Mouse (Mus musculus) forebrain, embryonic 10.5 days (tissue): ENCODE measurements at regions not wholly inside any gene's neighbourhood (a gene's known extent, or its start where the extent isn't known, plus 50 kb on each side); places are given as distances from the start of the nearest gene placed in this dataset.

ENCODE experiments used
- DNase-seq: peaks from one replicate; pipeline ENCODE4 v3.0.0-alpha.2; 2017; ENCODE audit warnings: low spot score; ENCODE audit errors: extremely low spot score
- H3K27ac ChIP-seq: fragments of 300-500 bp; sonication (generic); 2 replicates; pipeline ENCODE4 v1.5.1; 2016; ENCODE audit warnings: mild to moderate bottlenecking
- H3K27me3 ChIP-seq: fragments of 300-500 bp; sonication (generic); 2 replicates; pipeline ENCODE4 v1.6.1; 2016; ENCODE audit warnings: mild to moderate bottlenecking; ENCODE audit not compliant: poor library complexity, severe bottlenecking
- H3K36me3 ChIP-seq: fragments of 300-500 bp; sonication (generic); replicated peaks from 2 replicates; pipeline ENCODE4 v1.6.1; 2016; ENCODE audit warnings: mild to moderate bottlenecking, moderate library complexity
- H3K4me1 ChIP-seq: fragments of 300-500 bp; sonication (generic); 2 replicates; pipeline ENCODE4 v1.6.1; 2016
- H3K4me3 ChIP-seq: fragments of 300-500 bp; sonication (generic); 2 replicates; pipeline ENCODE4 v1.5.1; 2016; ENCODE audit warnings: mild to moderate bottlenecking, moderate library complexity
- H3K9me3 ChIP-seq: fragments of 300-500 bp; sonication (generic); 2 replicates; pipeline ENCODE4 v1.6.1; 2016; ENCODE audit warnings: mild to moderate bottlenecking, moderate library complexity
- WGBS: fragments of 180-500 bp; shearing (Covaris S2); methylation state at CpG from one replicate; pipeline ENCODE4 v1.1.7; 2016; 5-methylcytosine and 5-hydroxymethylcytosine counted together

GRCm38 (mm10) chr16:52601068-52601829 is 147.4 kb upstream of the Alcam start:
- WGBS, result 45% methylated on average over 8 of the region's 8 CpGs
- Histone ChIP-seq H3K4me1 (peaks cover 19% of the 10 kb centered on the region), H3K27ac (no peak overlapping the region), H3K4me3 (no peak overlapping the region), H3K36me3 (no peaks in the 10 kb centered on the region), H3K27me3 (peaks cover 67% of the 10 kb centered on the region), H3K9me3 (no peaks in the 10 kb centered on the region)
- no peak for DNase-seq

- no peak for DNase-seq
- Histone ChIP-seq H3K27me3 (peaks cover 61% of the 10 kb centered on the region), H3K36me3 (no peaks in the 10 kb centered on the region), H3K4me3 (no peak overlapping the region), H3K9me3 (no peaks in the 10 kb centered on the region), H3K4me1 (peaks cover 19% of the 10 kb centered on the region), H3K27ac (no peak overlapping the region)
- WGBS, result 81% methylated on average over 1 of the region's 1 CpGs
Observed at GRCm38 (mm10) chr16:52598232-52598631, 144.4 kb upstream of the Alcam start.

- H3K4me1 ChIP-seq, result peaks cover 19% of the 10 kb centered on the region
- DNase-seq, result no peak
- WGBS, result 69% methylated on average over 7 of the region's 7 CpGs
- no peak overlapping the region for H3K4me3 ChIP-seq
- H3K27ac ChIP-seq, result no peak overlapping the region
- peaks cover 57% of the 10 kb centered on the region for H3K27me3 ChIP-seq
- no peaks in the 10 kb centered on the region for H3K36me3 ChIP-seq
- H3K9me3 ChIP-seq, result no peaks in the 10 kb centered on the region
Observed at GRCm38 (mm10) chr16:52597181-52597580, 143.3 kb upstream of the Alcam start.

GRCm38 (mm10) chr16:52588291-52588781 is 134.5 kb upstream of the Alcam start:
- Histone ChIP-seq H3K27me3 (no peaks in the 10 kb centered on the region), H3K4me3 (no peak overlapping the region), H3K4me1 (no peaks in the 10 kb centered on the region), H3K9me3 (no peaks in the 10 kb centered on the region), H3K36me3 (no peaks in the 10 kb centered on the region), H3K27ac (no peak overlapping the region)
- DNase-seq, result no peak
- WGBS, result 70% methylated on average over 1 of the region's 1 CpGs

GRCm38 (mm10) chr16:52569078-52569477 is 115.2 kb upstream of the Alcam start:
- Histone ChIP-seq H3K4me3 (no peak overlapping the region), H3K27me3 (no peaks in the 10 kb centered on the region), H3K36me3 (no peaks in the 10 kb centered on the region), H3K27ac (no peak overlapping the region), H3K4me1 (no peaks in the 10 kb centered on the region), H3K9me3 (no peaks in the 10 kb centered on the region)
- DNase-seq, result no peak
- 91% methylated on average over 2 of the region's 2 CpGs for WGBS

- Histone ChIP-seq H3K9me3 (no peaks in the 10 kb centered on the region), H3K4me3 (no peak overlapping the region), H3K27ac (no peak overlapping the region), H3K27me3 (no peaks in the 10 kb centered on the region), H3K36me3 (no peaks in the 10 kb centered on the region), H3K4me1 (no peaks in the 10 kb centered on the region)
- DNase-seq, result no peak
- WGBS, result 83% methylated on average over 1 of the region's 1 CpGs
Observed at GRCm38 (mm10) chr16:52536278-52536677, 82.4 kb upstream of the Alcam start.

GRCm38 (mm10) chr16:52534601-52535000 is 80.7 kb upstream of the Alcam start:
- no peaks in the 10 kb centered on the region for H3K36me3 ChIP-seq
- 82% methylated on average over 1 of the region's 1 CpGs for whole genome bisulfite sequencing
- no peak for DNase-seq
- H3K27me3 ChIP-seq, result no peaks in the 10 kb centered on the region
- no peaks in the 10 kb centered on the region for H3K4me1 ChIP-seq
- no peak overlapping the region for H3K4me3 ChIP-seq
- no peaks in the 10 kb centered on the region for H3K9me3 ChIP-seq
- no peak overlapping the region for H3K27ac ChIP-seq

GRCm38 (mm10) chr16:52532475-52533083 is 78.7 kb upstream of the Alcam start:
- no peaks in the 10 kb centered on the region for H3K36me3 ChIP-seq
- no peak overlapping the region for H3K4me3 ChIP-seq
- H3K27ac ChIP-seq, result no peak overlapping the region
- WGBS, result 98% methylated on average over 1 of the region's 1 CpGs
- H3K9me3 ChIP-seq, result no peaks in the 10 kb centered on the region
- no peak for DNase-seq
- H3K27me3 ChIP-seq, result no peaks in the 10 kb centered on the region
- H3K4me1 ChIP-seq, result no peaks in the 10 kb centered on the region

GRCm38 (mm10) chr16:52513546-52514409 is 59.9 kb upstream of the Alcam start:
- no peak overlapping the region for H3K4me3 ChIP-seq
- 91% methylated on average over 5 of the region's 5 CpGs for WGBS
- H3K9me3 ChIP-seq, result no peaks in the 10 kb centered on the region
- no peaks in the 10 kb centered on the region for H3K4me1 ChIP-seq
- no peaks in the 10 kb centered on the region for H3K36me3 ChIP-seq
- H3K27me3 ChIP-seq, result no peaks in the 10 kb centered on the region
- H3K27ac ChIP-seq, result no peak overlapping the region
- DNase-seq, result no peak

GRCm38 (mm10) chr16:52508633-52509379 is 54.9 kb upstream of the Alcam start:
- WGBS, result 88% methylated on average over 10 of the region's 10 CpGs
- H3K27ac ChIP-seq, result no peak overlapping the region
- H3K4me3 ChIP-seq, result no peak overlapping the region

More at GRCm38 (mm10) chr16:52508633-52509379, 54.9 kb upstream of the Alcam start:
- H3K4me1 ChIP-seq, result no peaks in the 10 kb centered on the region
- no peaks in the 10 kb centered on the region for H3K9me3 ChIP-seq
- no peaks in the 10 kb centered on the region for H3K36me3 ChIP-seq
- no peak for DNase-seq
- H3K27me3 ChIP-seq, result no peaks in the 10 kb centered on the region
